Mouse (Mus musculus) lung, postnatal 0 days (tissue): ENCODE measurements around the gene Gapdh.

ENCODE experiments used
- CTCF ChIP-seq: IDR thresholded peaks from 2 replicates; pipeline ENCODE4 v1.5.1; 2016; ENCODE audit warnings: antibody characterized with exemption, mild to moderate bottlenecking
- EP300 ChIP-seq: IDR thresholded peaks from 2 replicates; pipeline ENCODE4 v1.6.1; 2016; ENCODE audit warnings: antibody characterized with exemption, mild to moderate bottlenecking, control low read depth

DNA sequence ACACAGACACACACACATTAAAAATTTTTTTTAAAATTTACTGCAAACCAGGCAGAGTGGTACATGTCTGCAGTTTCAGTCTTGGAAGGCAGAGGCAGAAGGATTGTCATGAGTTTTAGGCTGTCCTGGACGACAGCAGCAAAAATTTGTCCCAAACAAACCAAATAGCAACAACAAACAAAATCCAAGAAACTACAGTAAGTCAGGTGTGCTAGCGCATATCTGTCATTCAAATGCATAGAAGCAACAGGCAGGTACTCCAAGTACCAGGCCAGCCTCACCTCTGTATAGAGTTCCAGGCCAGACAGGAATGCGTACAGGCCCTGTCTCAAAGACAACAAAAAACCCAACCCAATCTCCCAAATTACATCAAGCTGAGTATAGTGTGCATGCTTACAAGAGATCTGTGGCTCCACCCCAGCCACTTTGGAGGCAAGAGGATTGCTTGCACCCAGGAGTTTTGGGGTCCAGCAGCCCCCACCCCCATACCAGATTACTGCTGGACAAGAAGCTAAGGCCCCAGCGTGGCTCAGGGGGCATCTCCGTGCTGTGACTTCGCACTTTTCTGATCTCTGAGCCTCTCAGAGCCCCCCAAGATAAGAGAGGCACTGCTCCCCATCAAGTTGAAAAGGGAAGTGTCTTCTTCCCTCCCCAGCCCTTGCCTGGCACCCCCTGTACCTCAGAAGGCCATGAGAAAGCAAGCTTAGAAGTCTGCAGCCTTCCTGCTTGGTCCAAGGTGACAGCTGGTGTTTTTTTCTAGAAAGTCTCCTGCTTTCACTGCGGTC, 6.3 kb downstream of the Gapdh start:
- TF ChIP-seq EP300 (no peak), CTCF (no peak)
